Mouse (Mus musculus) megakaryocyte-erythroid progenitor cell, adult 5 weeks (primary cell): ENCODE measurements around the gene Ndufa4. TPM values are rescaled to one million over a fixed set of nuclear protein-coding genes. Genes with fewer than 3 reads are reported as not detected.

ENCODE experiments used
- polyA plus RNA-seq: library from polyadenylated mRNA; stranded (reverse); fragments of >175 nt; gene quantifications from 2 replicates; pipeline ENCODE4 v1.2.3, GENCODE M21; 2012

Ndufa4 gene
- polyA plus RNA-seq = 33.3 and 40.7 TPM in 2 replicates

GRCm38 (mm10) chr6:11907269-11908032 is at the start of gene Ndufa4, which contains the start of gene Phf14:
Gene Ndufa4 (minus strand): TSS chr6:11907497.
Gene Phf14 (plus strand): TSS chr6:11907809.

Other genes starting within 250 kb of the Ndufa4 start
- gene Phf14, start 312 bp upstream of the Ndufa4 start, polyA plus RNA-seq = 21.6 and 23.7 TPM in 2 replicates